Mouse (Mus musculus) liver, postnatal 0 days (tissue): ENCODE results near the gene Brinp3.

ENCODE experiments used
- CTCF ChIP-seq: sonication (generic); IDR thresholded peaks from 2 replicates; pipeline ENCODE4 v1.5.1; 2016; ENCODE audit warnings: antibody characterized with exemption, low read depth
- EP300 ChIP-seq: IDR thresholded peaks from 2 replicates; pipeline ENCODE4 v1.6.1; 2016; ENCODE audit warnings: antibody characterized with exemption, low read depth, mild to moderate bottlenecking

DNA sequence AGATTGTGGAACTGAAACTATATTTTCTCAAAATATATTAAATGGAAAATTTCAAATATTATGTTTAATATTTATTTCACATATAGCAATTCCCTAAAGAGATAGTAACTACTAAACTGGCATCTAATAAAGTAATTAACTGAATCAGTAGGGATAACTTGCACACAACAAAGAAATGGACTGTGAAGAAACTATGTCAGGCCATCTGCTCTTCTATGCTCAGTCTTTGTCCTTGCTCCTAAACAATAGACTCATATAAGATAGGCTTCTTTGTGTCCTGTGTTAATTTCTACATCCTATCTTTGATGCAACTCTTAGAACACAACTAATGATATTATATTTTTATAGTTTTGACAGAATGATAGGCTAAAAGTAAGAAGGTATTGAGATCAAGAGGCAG, 256.5 kb downstream of the Brinp3 start:
- TF ChIP-seq EP300 (no peak), CTCF (no peak)
